Mouse (Mus musculus) megakaryocyte progenitor cell, adult 5-6 weeks (primary cell): ENCODE measurements around the gene Esrrg. TPM values are rescaled to one million over a fixed set of nuclear protein-coding genes. Genes with fewer than 3 reads are reported as not detected.

Source experiments
- ATAC-seq: replicated peaks from 2 replicates; pipeline ENCODE4 v1.8.0; 2016; ENCODE audit warnings: mild to moderate bottlenecking, moderate TSS enrichment, inconsistent platforms; ENCODE audit not compliant: poor library complexity
- total RNA-seq, 2 experiments: library from RNA; stranded (forward) in 1 of 2; stranded (reverse) in 1 of 2; fragments of 157-497, 149-512 nt in 1 of 2; fragments of 200-1000 nt in 1 of 2; gene quantifications; 2 replicates each; pipeline versions ENCODE4 v1.2.3 to v1.2.4; 2015 to 2017

The Esrrg gene
- total RNA-seq, 2 experiments from 2014 or later: not detected

- ATAC-seq: no peak
These were observed 96.3 kb downstream of the Esrrg start for GRCm38 (mm10) chr1:187704921-187705320.

- no peak for ATAC-seq
These were observed 96.8 kb downstream of the Esrrg start for GRCm38 (mm10) chr1:187705348-187705747.

GRCm38 (mm10) chr1:187706046-187706445 lies 97.5 kb downstream of the Esrrg start:
- ATAC-seq: no peak

GRCm38 (mm10) chr1:187707176-187707575 lies 98.6 kb downstream of the Esrrg start:
- no peak for ATAC-seq

GRCm38 (mm10) chr1:187710434-187710948 lies 101.9 kb downstream of the Esrrg start:
- ATAC-seq: no peak

GRCm38 (mm10) chr1:187721035-187721434 lies 112.4 kb downstream of the Esrrg start:
- no peak for ATAC-seq

- no peak for ATAC-seq
These were observed 113.4 kb downstream of the Esrrg start for GRCm38 (mm10) chr1:187722016-187722415.

GRCm38 (mm10) chr1:187724651-187725050 lies 116.1 kb downstream of the Esrrg start:
- ATAC-seq: no peak

- ATAC-seq: no peak
These were observed 116.8 kb downstream of the Esrrg start for GRCm38 (mm10) chr1:187725351-187725750.

GRCm38 (mm10) chr1:187731171-187731570 lies 122.6 kb downstream of the Esrrg start:
- ATAC-seq: no peak

- ATAC-seq: no peak
These were observed 127.9 kb downstream of the Esrrg start for GRCm38 (mm10) chr1:187736507-187736906.

GRCm38 (mm10) chr1:187737296-187737695 lies 128.7 kb downstream of the Esrrg start:
- ATAC-seq: no peak

- no peak for ATAC-seq
These were observed 131.9 kb downstream of the Esrrg start for GRCm38 (mm10) chr1:187740531-187740930.

GRCm38 (mm10) chr1:187741306-187741705 lies 132.7 kb downstream of the Esrrg start:
- ATAC-seq: no peak

GRCm38 (mm10) chr1:187742071-187742470 lies 133.5 kb downstream of the Esrrg start:
- no peak for ATAC-seq

- ATAC-seq: no peak
These were observed 140.7 kb downstream of the Esrrg start for GRCm38 (mm10) chr1:187749294-187749693.

GRCm38 (mm10) chr1:187749931-187750330 lies 141.3 kb downstream of the Esrrg start:
- ATAC-seq: no peak

GRCm38 (mm10) chr1:187755528-187755927 lies 146.9 kb downstream of the Esrrg start:
- no peak for ATAC-seq

GRCm38 (mm10) chr1:187757981-187758380 lies 149.4 kb downstream of the Esrrg start:
- ATAC-seq: no peak

- no peak for ATAC-seq
These were observed 150.0 kb downstream of the Esrrg start for GRCm38 (mm10) chr1:187758546-187758945.

GRCm38 (mm10) chr1:187759536-187759935 lies 150.9 kb downstream of the Esrrg start:
- no peak for ATAC-seq

GRCm38 (mm10) chr1:187762641-187763450 lies 154.3 kb downstream of the Esrrg start:
- ATAC-seq: no peak

GRCm38 (mm10) chr1:187763451-187763755 lies 154.8 kb downstream of the Esrrg start:
- no peak for ATAC-seq
